Mouse (Mus musculus): ENCODE results near the gene Naa25.
A peak's percentile ranks its signal among the peaks of the same experiment; 100 is the strongest.

Gene Naa25

DNA sequence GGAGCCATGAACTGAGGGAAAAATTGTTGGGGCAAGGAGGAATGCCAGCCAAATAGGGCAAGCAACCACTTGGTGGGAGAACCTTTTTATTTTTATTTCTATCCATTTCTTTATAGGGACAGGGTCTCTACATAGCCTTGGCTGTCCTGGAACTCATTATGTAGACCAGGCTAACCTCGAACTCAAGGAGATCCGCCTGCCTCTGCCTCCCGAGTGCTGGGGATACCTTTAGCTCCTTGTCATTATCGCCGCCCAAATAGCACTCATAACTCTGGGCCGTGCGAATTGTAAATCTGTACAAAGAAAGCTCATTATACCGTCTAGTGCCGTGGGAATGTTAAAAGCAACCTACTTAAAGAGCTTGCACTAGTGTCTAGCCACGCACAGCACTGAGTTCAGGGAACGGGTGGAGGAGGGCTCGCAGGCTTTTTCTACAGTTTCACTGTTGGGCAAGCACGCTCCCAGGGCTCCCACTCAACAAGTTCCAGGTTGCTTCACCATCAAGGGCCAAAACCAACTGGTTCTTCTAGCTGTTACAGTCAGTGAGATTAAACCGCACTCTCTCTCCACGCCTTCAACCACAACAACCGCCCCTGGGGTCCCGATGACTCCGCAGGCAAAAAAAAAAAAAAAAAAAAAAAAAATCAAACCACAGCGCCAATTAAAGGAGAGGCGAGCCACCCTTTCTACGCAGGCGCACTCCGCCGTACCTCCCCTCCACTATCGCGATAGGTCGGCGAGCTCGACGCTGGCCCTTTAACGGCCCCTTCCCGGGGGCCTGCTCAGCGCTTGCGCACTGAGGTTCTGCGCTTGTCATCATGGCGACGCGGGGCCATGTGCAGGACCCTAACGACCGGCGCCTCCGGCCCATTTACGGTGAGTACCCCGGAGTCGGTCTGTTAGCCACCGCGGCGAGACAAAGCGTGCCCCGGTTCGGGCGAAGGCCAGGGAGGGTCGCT is at the start of gene Naa25:
Gene Naa25, plus strand, starts transcription at position 750 of the 959 bp plus-strand sequence.
- DNase-seq: peak; percentile 95

DNA sequence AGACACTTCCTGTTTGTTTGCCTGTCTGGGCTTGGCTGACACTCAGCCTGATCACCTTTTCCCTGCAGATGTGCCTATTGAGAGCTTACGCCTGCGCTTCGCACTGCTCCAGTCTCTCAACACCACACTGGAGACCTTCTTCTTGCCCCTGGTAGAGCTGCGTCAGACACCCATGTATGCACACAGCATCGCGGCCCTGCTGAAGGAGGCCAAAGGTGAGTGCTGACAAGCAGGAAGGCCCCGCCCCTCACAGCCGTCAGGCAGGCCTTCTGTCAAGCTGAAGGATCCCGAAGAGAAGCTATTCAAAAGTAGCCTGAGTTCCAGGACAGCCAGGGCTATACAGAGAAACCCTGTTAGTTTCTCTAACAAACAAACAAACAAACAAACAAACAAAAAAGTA is 38.5 kb upstream of the Naa25 start:
- no peak for DNase-seq

DNA sequence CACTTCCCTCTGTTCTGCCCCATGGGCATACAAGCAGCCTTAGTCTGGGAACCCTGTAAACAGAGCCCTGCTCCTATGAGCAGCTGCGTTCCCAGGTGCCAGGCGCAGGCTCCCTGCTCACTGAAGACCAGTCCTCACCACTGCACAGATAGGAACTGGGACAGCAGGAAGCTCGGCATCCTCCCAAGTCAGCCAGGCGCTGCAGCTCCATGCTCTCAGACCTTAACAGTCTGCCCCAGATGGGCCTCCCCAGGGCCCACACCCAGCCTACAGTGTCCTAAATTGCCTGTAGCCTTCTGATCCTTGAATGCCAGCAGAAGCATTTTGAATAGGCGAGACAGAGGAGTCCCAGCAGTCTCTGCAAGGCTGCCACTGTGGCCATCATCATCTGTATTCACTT is 36.0 kb upstream of the Naa25 start:
- no peak for DNase-seq

DNA sequence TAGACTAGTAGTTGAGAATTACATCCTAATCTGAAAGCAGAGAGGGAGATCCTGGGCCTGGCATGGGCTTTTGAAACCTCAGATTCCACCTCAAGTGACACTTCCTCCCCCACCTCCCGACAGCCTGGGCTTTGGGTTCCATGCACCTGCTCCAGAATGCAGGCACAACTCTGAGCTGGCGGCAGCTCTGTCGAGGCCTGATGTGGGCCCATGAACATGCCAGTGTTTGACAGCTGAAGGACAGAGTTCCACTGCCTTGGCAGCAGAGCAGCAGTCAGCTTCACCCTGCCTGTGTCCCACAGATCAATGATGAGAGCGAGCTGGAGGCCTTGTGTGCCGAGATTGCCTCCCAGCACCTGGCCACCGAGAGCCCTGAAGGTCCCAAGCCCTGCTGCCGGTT is 34.3 kb upstream of the Naa25 start:
- DNase-seq: no peak

DNA sequence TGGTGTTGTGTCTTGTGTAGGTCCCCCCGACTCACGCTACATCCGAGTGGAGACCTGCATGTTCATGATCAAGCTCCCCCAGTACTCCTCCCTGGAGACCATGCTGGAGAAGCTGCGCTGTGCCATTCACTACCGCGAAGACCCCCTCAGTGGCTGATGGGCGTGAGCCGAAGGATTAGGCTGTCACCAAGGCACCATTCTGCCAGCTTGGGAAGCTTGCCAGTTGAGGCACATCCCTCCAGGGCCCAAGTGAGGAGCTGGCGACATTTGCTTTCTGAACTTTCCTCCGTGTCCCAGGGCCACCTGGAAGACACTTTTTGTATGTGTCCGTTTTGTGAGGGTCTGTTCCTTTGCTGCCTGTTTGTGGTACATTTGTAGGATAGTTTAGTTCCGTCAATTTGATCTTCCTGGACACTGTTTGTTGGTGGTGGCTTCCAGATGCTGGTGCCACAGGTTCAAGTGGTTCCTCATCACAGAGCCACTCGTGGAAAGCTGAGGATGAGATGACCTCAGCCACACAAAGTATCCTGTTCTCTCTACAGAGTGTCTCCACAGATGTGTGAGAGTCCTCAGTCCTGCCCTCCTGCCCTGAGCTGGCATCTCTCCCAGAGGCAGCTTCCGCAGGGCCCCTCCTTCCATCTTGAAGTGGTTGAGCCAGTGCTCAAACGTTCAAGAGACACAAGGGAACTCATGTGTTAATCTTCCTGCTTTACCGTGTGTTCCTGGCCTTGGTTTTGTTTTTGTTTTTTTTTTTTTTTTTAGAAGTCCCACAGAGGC is 31.1 kb upstream of the Naa25 start:
- DNase-seq: no peak

DNA sequence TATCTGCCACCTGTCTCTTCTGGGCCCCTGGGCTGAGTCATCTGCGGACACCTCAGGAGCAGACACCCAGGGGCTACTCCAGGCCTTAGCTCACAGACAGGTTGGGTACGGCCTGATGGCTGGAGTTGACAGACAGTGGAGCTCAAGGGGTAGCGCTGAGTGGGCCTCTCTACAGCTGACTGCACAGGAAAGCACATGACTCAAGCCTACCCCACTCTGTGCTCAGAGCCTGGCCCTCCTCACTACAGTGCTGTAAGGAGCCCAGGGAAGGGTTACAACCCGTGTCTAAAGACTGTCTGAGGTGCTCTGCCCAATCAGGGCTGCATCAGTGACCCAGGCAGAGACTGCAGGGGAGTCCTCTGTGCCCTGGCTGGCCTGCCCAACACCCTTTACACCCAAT is 30.5 kb upstream of the Naa25 start:
- no peak for DNase-seq

DNA sequence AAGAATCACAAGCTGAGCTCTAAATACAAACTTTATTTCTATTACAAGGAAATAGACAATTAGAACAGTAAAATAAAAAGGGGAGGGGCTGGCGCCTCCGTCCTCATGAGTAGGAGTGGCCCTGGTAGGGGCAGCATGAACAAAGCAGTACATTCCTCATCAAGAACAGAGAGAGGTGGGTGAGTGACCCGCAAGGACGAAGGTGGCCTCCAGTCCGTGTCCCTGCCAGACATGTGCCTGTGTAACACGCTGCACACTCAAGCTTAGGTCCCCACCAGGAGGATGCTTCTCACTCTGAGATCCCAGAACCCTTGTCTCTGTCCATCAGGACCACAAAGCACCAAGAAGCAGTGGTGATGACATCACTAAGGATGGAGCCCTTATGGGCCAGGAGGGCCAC is 26.0 kb upstream of the Naa25 start:
- no peak for DNase-seq

DNA sequence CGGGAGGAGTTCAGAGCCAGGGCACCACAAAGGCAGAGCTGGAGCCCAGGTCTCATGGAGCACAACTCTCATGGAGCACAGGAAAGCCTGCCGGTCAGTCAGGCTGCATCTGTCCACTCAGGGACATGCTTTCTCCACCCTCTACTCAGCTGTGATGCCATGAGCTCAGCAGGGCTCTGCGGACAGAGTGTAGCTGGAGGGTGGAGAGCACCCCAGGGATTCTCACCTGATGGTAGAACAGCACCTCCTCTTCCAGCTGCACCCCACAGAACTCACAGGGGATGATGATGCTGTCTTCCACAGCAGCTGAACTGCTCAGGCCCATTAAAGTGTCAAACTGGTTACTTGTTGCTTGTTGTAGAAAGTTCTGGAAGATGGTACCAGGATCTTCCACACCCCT is 22.9 kb upstream of the Naa25 start:
- no peak for DNase-seq

DNA sequence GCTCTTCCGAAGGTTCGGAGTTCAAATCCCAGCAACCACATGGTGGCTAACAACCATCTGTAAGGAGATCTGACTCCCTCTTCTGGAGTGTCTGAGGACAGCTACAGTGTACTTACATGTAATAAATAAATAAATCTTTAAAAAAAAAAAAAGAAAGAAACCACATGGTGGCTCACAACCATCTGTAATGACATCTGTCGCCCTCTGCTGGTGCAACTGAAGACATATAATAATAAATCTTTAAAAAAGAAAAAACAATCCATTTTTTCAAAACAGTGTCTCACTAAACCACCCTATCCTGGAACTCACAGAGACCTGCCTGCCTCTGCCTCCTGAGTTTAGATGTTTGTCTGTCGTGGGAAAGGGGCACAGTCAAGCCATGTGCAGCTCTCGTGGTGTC is 20.8 kb upstream of the Naa25 start:
- peak; percentile 23 for DNase-seq

DNA sequence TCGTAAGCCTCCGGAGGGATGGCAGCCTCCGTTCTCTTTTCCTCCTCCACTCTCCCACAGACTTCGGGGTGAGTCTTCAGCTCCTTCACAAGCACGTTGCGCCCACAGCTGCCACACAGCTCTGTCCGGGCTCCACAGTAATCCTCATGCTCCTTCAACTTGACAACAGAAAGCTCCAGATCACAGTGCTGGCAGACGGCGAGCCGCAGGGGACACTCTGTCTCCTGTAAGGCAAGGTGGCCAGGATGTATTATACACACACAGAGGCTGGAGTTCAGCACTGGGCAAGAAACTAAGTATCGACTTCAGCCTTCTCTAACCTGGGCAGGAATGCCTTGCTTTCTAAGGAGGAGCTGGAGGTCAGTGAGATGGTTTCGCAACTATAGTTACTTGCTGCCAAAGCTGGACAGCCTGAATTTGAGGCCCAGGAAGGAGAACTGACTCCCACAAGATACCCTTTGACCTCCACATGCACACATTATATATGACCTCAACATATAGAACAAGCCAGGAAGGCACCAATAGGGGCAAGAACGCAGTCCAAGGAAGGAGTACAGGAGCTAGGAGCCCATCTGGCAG is 19.0 kb upstream of the Naa25 start:
- DNase-seq: no peak

DNA sequence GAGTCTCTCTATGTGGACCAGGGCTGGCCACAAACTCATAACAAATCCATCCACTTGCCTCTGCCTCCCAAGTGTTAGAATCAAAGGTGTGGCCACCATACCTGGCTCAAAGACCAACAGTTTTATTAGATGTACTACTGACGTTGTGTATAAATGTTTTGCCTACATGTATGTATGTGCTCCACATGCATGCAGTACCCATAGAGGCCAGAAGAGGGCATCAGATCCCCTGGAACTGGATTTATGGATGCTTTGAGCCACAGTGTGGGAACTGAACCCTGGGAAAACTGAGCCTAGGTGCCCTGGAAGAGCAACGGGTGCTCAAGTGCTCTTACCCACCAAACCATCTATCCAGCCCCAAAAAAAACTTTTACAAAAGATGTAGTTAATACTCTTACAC is 17.0 kb upstream of the Naa25 start:
- no peak for DNase-seq

DNA sequence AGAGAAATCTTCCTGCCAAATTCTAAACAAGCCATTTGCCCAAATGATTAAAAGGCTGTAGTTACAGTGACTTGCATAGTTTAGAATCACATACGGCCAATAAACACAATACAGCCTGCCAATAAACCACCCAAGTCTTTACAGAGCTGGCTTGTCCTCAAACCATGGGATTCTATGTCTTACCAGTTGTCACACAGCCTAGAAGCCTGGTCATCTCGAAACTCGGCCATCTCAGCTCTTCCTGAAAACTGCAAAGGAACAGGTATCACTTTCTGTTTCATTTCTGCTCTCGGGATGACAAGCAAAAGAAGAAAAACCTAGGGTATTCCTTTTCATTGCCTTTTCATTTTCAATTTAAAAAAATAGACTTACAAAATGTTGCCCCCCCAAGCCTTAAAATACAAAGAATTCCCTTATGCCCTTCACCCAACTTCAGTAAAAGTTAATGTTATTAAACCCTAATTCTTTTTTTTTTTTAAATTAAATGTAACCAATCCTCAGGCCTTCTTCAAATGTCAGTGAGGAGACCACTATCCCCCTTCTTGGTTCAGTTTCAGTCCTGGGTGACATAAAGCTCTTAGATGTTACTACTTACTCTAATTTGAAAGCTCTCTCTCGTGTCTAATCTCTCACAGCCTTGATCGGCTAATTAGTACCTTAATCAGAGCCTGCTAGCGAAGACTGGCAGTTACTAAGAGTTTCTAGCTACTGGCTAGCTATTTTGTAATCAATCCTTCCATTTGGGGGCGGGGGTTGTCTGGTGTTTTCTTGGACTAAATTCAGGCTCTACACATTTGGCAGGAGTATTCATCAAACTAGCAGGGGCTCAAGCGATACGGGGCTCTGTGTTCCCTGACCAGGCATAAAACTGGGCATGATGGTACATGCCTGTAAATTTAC is 13.6 kb upstream of the Naa25 start:
- no peak for DNase-seq

DNA sequence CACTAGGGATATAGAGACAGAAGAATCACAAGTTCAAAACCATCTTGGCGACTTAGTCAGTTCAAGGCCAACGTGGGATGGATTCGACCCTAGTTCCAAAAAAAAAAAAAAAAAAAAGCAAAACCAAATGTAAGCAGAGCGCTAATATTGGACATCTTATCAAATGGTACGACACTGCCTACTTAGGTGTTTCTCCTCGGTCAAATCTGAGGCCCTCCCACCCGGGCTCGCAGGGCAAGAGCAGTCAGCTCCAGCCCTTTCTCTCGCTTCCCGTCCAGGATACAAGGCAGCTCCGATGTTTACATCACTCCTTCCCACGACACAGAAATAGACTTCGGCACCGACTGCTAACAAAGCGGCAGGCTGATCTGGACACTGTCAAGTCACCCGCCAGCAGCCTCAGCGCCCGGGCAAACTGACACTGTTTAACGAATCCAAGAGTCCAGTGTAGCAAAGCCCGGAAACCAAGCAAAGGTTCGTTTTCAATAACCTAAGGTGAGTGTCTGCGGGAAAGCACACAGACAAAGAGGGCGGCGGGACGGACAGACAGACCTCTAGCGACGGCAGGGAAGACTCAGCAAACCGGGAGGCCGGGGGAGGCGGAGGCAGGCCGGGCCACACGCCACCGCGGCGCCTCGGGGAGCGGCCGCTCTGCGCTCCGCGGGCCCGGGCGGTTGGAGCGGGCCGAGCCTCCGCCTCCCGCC is 12.8 kb upstream of the Naa25 start:
- DNase-seq: no peak

DNA sequence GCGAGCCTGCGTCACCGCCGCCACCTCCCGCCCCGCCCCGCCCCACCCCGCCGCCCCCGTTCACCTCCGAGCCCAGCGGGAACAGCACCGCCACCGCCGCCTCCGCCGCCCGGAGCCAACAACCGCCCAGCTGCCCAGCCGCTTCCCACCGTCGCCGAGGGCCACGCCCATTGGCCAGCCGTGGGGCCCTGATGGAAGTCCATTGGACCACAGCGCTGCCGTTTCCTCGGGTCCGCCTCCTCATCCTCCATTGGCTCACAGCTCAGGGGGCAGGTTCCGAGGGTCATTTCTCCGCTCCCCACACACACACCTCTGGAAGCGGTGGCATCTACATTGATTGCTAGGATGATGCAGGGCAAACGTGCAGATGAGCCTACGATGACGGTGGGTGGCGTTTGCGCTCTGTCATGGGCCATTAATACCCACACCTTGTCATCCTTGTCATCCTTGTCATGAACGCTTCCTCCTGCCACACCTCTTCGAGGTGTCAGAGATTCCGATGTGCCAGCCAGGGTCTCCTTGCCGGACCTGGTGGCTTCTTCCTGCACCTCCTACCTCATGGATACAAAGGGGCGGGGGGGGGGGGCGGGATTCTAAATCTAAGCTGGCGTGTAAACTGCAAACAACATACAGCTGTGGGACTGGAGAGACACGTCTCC is 12.1 kb upstream of the Naa25 start, which contains the start of gene Trafd1:
Gene Trafd1, minus strand, starts transcription at position 172 of the 659 bp plus-strand sequence.
- peak; percentile 89 for DNase-seq

DNA sequence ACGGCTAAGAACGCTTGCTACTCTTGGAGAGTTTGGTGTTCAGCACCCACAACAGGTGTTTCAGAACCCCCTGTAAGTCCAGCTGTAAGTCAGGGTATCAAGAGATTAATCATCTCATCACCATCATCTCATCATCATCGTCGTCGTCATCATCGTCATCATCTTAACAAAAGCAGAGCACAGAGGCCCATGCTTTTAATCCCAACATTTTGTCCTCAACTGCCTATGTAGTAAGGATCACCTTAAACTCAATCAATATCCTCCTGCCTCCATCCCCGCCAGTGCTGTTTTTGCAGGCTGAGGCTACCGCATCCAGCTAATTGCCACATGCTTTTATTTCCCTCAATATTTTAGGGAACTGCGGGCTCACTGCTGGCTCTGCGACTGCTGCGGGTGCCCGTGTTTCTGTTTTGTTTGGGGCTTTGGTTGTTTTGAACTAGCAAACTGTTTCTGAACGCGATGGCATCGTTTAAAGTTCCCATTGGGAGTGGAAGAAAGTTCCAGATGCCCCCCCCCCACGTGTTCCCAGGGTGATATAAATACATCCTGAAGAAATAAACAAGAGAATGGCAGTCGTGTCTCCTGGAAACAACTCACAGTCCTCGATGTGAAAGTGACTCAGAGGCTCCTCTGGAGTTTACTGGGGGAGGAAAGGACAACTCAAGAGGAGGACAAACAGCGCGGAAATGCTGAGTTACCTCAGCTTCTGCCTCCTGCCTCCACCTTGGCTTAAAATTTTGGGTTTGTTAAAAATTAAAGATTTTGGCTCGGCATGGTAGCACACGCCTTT is 11.4 kb upstream of the Naa25 start:
- DNase-seq: no peak

DNA sequence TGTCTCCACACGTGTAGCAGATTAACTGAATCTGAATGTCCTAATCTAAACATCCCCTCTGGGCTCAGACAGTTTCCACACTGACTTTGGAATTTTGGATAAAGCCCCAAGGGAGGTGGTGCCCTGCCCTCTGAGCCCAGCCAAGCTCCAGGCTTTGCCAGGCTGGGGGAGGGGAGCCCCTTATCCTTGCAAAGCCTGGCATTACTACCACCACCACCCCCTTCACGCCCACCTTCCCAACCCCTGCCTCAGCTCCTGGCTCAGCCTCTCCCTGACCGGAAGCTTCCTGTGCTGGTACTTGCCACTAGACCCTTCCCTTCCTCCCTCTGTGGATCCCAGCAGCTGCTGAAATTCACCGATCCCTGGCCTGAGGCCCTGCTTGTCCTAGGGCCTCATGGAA is 10.6 kb upstream of the Naa25 start:
- DNase-seq: no peak

DNA sequence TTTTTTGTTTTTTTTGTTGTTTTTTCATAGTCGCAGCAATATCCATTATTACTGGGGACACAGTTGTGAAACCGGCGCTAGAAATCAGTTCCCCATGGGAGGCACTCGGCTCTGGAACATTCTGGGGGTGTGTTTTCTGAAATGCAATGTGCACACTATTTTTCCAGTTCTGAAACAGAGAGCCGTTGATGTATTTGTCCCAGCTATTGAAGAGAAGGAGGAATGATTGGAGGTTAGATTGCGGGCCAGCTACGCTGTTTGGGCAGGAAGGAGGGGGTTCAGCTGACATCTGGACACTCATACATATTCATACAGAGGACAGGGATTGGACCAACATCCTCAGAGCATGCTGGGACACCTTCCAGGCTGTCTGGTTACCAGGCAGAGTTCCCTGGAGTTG is 8.6 kb upstream of the Naa25 start:
- DNase-seq: no peak

DNA sequence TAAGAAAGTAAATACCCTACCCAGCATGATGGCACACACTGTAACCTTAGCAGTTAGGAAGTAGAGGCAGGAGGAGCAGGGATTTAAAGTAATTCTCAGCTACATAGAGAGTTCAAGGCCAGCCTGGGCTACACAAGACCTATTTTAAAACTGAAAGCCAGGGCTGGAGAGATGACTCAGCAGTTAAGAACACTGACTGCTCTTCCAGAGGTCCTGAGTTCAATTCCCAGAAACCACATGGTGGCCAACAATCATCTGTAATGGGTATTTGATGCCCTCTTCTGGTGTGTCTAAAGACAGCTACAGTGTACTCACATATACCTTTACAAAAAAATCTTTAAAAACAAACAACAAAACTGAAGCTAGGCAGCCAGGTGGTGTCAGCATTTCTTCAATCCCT is 8.0 kb upstream of the Naa25 start:
- no peak for DNase-seq

DNA sequence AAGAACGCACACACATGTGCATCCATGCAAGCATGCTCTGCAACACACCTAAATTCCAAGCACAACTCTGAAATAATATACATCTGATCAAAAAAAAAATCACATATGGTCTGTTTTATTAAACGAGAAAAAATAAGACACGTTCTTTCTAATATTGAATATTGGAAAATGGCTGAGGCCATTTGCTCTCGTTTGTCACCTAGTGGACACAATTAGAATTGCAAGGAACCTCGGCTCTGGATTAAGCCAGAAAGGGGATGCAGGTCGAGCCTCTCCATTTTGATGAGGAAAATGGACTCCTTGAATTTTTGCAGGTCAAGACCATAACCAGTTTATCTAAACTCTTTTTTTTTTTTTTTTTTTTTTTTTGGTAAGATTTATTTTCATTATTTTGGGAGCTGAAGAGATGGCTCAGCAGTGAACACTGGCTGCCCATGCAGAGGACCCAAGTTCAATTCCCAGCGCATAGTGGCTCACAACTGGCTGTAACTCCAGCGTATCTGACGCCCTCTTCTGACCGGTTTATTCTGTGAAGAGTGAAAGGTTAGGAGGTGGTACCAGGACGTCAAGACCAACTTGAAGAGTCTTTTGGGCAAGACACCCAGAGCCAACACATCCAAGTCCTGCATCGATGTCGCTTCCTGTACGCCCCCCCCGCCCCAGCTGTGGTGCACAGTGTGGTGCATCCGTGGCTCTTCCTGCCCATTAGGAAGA is 4.9 kb upstream of the Naa25 start:
- DNase-seq: peak; percentile 23

DNA sequence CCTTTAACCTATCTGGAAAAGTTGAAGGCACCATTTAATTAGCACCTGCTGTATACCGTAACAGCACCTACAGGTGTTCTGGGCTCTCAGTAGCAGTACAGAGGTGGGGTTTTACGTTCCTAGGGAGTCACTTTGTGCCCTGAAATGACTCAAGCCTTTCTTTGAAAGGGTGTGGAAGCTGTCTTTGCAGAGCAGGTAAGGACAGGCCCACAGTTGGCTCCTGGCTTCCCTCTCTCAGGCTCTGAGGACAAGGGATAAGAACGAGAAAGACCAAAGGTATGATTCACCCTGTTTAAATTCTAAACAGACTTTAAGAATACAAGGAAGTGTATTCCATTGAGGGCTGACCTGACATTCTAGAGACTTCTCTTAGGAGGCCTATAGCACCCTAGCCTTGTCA is 4.3 kb upstream of the Naa25 start:
- no peak for DNase-seq

All from thymus, postnatal 25 days (tissue).